In the genomic region with DNA sequence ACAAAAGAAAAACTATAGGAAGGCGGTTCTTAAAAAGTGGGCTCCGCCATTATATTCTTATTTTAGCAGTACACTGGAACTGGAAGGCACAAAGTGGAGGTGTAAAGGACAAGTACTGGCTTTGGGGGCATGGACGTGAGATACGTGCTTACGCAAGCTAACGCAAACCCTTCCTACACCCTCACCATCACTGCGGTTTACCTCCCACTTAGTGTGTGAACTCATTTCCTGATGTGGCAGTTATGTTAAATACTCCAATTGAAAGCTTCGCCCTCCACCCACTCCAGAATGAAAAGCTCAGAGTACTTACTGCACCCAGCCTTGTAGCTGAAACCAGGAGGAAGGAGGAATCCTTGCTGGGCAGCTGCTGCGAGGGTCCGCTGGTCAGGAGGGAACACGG, we compare ENCODE assay signal across 26 mouse cellular contexts.
DNase-seq lines count a peak whose midpoint lies in the region; ATAC-seq and TF ChIP-seq lines count a peak whose summit lies in the region.
"Had no signal": no experiment of that assay in that cellular context is flagged by ENCODE, and none has a peak within 500 bp of the region (broad histone marks: within the 10 kb centered on the region; RNA-seq: fewer than 3 reads in every experiment).

No protein-coding gene starts in this region.

- 94% methylated on average over 11 of the region's 11 CpGs for WGBS in midbrain, embryonic 15.5 days
- 93% methylated on average over 11 of the region's 11 CpGs for WGBS in lung, postnatal 0 days

- no peak for ATAC-seq in midbrain, embryonic 15.5 days (replicated peaks)
- ATAC-seq in lung, postnatal 0 days, result no peak
- ATAC-seq: activated CD4-positive, CD25-positive, alpha-beta regulatory T cell, adult 4 months; CD4-positive, CD25-positive, alpha-beta regulatory T cell, adult 4 months; forebrain, embryonic 13.5 days; forebrain, embryonic 15.5 days; forebrain, postnatal 0 days; Patski had no signal

- in situ Hi-C loops in ES-E14 (cut with MboI; ENCODE audit: low sequenced_read_pairs in 2 of 2, unreplicated experiment in 2 of 2), result no loop called here

- peaks cover 20% of the 10 kb centered on the region for H3K9me3 ChIP-seq in E14TG2a.4 (ENCODE audit: low read length)
- no peaks in the 10 kb centered on the region for H3K9me3 ChIP-seq in ES-E14 (ENCODE audit: control insufficient read depth, insufficient read depth, low read depth, low read length)
- H3K9me3 ChIP-seq in midbrain, embryonic 15.5 days, result no peaks in the 10 kb centered on the region
- no peaks in the 10 kb centered on the region for H3K9me3 ChIP-seq in lung, postnatal 0 days (ENCODE audit: low read length)
- H3K9me3 ChIP-seq: embryonic facial prominence, embryonic 10.5 days; embryonic facial prominence, embryonic 12.5 days; forebrain, embryonic 13.5 days; forebrain, embryonic 15.5 days had no signal

- H3K27ac ChIP-seq in testis, adult 2 months (ENCODE audit: control insufficient read depth, insufficient read depth, low read depth, low read length), result no peak overlapping the region
- no peak overlapping the region for H3K27ac ChIP-seq in ES-E14 (ENCODE audit: insufficient read depth, low read depth, low read length, poor library complexity, severe bottlenecking)
- H3K27ac ChIP-seq in midbrain, embryonic 15.5 days, result no peak overlapping the region
- H3K27ac ChIP-seq in lung, postnatal 0 days (ENCODE audit: low read length), result no peak overlapping the region
- H3K27ac ChIP-seq: embryonic facial prominence, embryonic 10.5 days; embryonic facial prominence, embryonic 12.5 days; forebrain, embryonic 13.5 days; forebrain, embryonic 15.5 days had no signal

- no peaks in the 10 kb centered on the region for H3K27me3 ChIP-seq in testis, adult 2 months (ENCODE audit: control insufficient read depth, insufficient read depth, low read length)
- H3K27me3 ChIP-seq in E14TG2a.4 (ENCODE audit: insufficient read depth, low read length), result no peaks in the 10 kb centered on the region
- no peaks in the 10 kb centered on the region for H3K27me3 ChIP-seq in midbrain, embryonic 15.5 days (replicated peaks)
- no peaks in the 10 kb centered on the region for H3K27me3 ChIP-seq in lung, postnatal 0 days (replicated peaks; ENCODE audit: insufficient read depth, low read length)
- H3K27me3 ChIP-seq: CH12.LX; embryonic facial prominence, embryonic 12.5 days; forebrain, embryonic 13.5 days; forebrain, embryonic 15.5 days; Patski had no signal

- H3K4me2 ChIP-seq in midbrain, embryonic 15.5 days, result no peak overlapping the region
- no peak overlapping the region for H3K4me2 ChIP-seq in lung, postnatal 0 days (replicated peaks; ENCODE audit: low read depth, low read length)
- H3K4me2 ChIP-seq: embryonic facial prominence, embryonic 12.5 days; forebrain, embryonic 13.5 days; forebrain, embryonic 15.5 days had no signal

- no peak overlapping the region for H3K9ac ChIP-seq in ES-E14 (ENCODE audit: insufficient read depth, low read depth, low read length, poor library complexity, severe bottlenecking)
- H3K9ac ChIP-seq in midbrain, embryonic 15.5 days, result no peak overlapping the region
- H3K9ac ChIP-seq in lung, postnatal 0 days (replicated peaks; ENCODE audit: low read depth), result no peak overlapping the region
- H3K9ac ChIP-seq: embryonic facial prominence, embryonic 12.5 days; forebrain, embryonic 13.5 days; forebrain, embryonic 15.5 days; forebrain, postnatal 0 days had no signal

- TF ChIP-seq EP300 in lung, postnatal 0 days (IDR thresholded peaks at IDR 0.05), result no peak

- no peaks in the 10 kb centered on the region for H3K36me3 ChIP-seq in testis, adult 2 months (ENCODE audit: control insufficient read depth, insufficient read depth, low read length)
- no peaks in the 10 kb centered on the region for H3K36me3 ChIP-seq in E14TG2a.4 (ENCODE audit: insufficient read depth, low read length)
- no peaks in the 10 kb centered on the region for H3K36me3 ChIP-seq in ES-E14 (ENCODE audit: control insufficient read depth, insufficient read depth, low read length, poor library complexity, severe bottlenecking)
- no peaks in the 10 kb centered on the region for H3K36me3 ChIP-seq in midbrain, embryonic 15.5 days (replicated peaks)
- no peaks in the 10 kb centered on the region for H3K36me3 ChIP-seq in lung, postnatal 0 days (ENCODE audit: insufficient read depth, low read length)

- peaks cover 4% of the 10 kb centered on the region for H3K4me1 ChIP-seq in testis, adult 2 months (ENCODE audit: control insufficient read depth, insufficient read depth, low read length)
- H3K4me1 ChIP-seq in E14TG2a.4 (replicated peaks; ENCODE audit: low read depth, low read length), result peaks cover 33% of the 10 kb centered on the region
- peaks cover 0 to 6% of the 10 kb centered on the region in 2 experiments; a peak in 2 of 4 replicates for H3K4me1 ChIP-seq in ES-E14 (ENCODE audit: control insufficient read depth in 2 of 2, insufficient read depth in 2 of 2, low read length in 2 of 2, poor library complexity in 1 of 2)
- H3K4me1 ChIP-seq in midbrain, embryonic 15.5 days, result no peaks in the 10 kb centered on the region
- no peaks in the 10 kb centered on the region for H3K4me1 ChIP-seq in lung, postnatal 0 days (ENCODE audit: insufficient read depth, low read depth, low read length)
- H3K4me1 ChIP-seq: forebrain, embryonic 15.5 days had no signal

- H3K4me3 ChIP-seq in testis, adult 2 months (ENCODE audit: control insufficient read depth, low read depth, low read length), result peak overlapping the region; percentile 31
- H3K4me3 ChIP-seq in E14TG2a.4 (replicated peaks; ENCODE audit: low read length), result peak overlapping the region; percentile 29; the same call in 1 of the 2 replicates
- no peak overlapping the region for H3K4me3 ChIP-seq in ES-E14 (ENCODE audit: insufficient read depth in 1 of 2, low read depth in 1 of 2, low read length in 2 of 2, poor library complexity in 1 of 2, severe bottlenecking in 1 of 2)
- no peak overlapping the region for H3K4me3 ChIP-seq in midbrain, embryonic 15.5 days
- H3K4me3 ChIP-seq in lung, postnatal 0 days (ENCODE audit: low read depth, low read length), result no peak overlapping the region
- H3K4me3 ChIP-seq: embryonic facial prominence, embryonic 10.5 days; embryonic facial prominence, embryonic 12.5 days; forebrain, embryonic 13.5 days; forebrain, embryonic 15.5 days had no signal

- no peak for DNase-seq in testis, postnatal 14 days (ENCODE audit: low spot score)
- DNase-seq in ES-E14 (ENCODE audit: low read depth, low spot score) (peak; percentile 55), ZHBTc4 (ENCODE audit: low read depth, low spot score) (peak; percentile 72), MN1 (ENCODE audit: low spot score) (no peak)
- DNase-seq in lung, postnatal 0 days (ENCODE audit: low spot score), result no peak
- DNase-seq: adrenal gland, adult 8-10 months; adrenal gland, postnatal 14 days; adrenal gland, postnatal 36 days; B cell, adult 2 months; cerebellum, adult 11-12 months; cerebellum, adult 2 months; cerebellum, adult 9-10 months; cerebellum, postnatal 10 days; cerebellum, postnatal 25 days; forebrain, postnatal 0 days had no signal

- no peak for TF ChIP-seq POLR2A in testis, adult 2 months (IDR thresholded peaks at IDR 0.05; ENCODE audit: control insufficient read depth, low read depth, low read length)

- no peak for TF ChIP-seq CTCF in testis, adult 2 months (IDR thresholded peaks at IDR 0.05; ENCODE audit: control insufficient read depth, insufficient read depth, insufficient replicate concordance, low read depth, low read length)
- no peak for TF ChIP-seq CTCF in E14TG2a.4 (conservative IDR thresholded peaks at IDR 0.05; ENCODE audit: low read length)
- TF ChIP-seq CTCF in lung, postnatal 0 days (IDR thresholded peaks at IDR 0.05), result no peak

TF ChIP-seq in ES-E14, 5 proteins besides CTCF, POLR2A, EP300 and RAD21:
- TF ChIP-seq ZNF384 (IDR thresholded peaks at IDR 0.05; ENCODE audit: low read depth, low read length), result no peak
- no peak for TF ChIP-seq CHD2 (IDR thresholded peaks at IDR 0.05; ENCODE audit: low read depth, low read length)
- no peak for TF ChIP-seq MAFK (IDR thresholded peaks at IDR 0.05; ENCODE audit: insufficient read depth, low read depth, low read length)
- no peak for TF ChIP-seq ZC3H11A (IDR thresholded peaks at IDR 0.05; ENCODE audit: borderline replicate concordance, low read depth, low read length)
- TF ChIP-seq HCFC1 (IDR thresholded peaks at IDR 0.05; ENCODE audit: borderline replicate concordance, insufficient read depth, low read length), result no peak

Comparison
In these comparisons a context has a peak if more than half of its experiments do, and no peak if none do; other contexts are left out.
1. H3K4me3 ChIP-seq: peak in testis, adult 2 months (single experiment) and E14TG2a.4 (single experiment); none in ES-E14 (0 of 2), midbrain, embryonic 15.5 days (single experiment) and lung, postnatal 0 days (single experiment).
2. DNase-seq: peak in ES-E14 (single experiment) and ZHBTc4 (single experiment); none in testis, postnatal 14 days (single experiment), MN1 (single experiment) and lung, postnatal 0 days (single experiment).